Mouse (Mus musculus) cerebral cortex, adult 2 months (tissue): ENCODE data around the gene Tpd52l2.

Source experiments
- WGBS: fragments of 180-500 bp; shearing (Covaris S2); methylation state at CpG from one replicate; pipeline ENCODE4 v1.1.7; 2018; 5-methylcytosine and 5-hydroxymethylcytosine counted together

Tpd52l2 gene

DNA sequence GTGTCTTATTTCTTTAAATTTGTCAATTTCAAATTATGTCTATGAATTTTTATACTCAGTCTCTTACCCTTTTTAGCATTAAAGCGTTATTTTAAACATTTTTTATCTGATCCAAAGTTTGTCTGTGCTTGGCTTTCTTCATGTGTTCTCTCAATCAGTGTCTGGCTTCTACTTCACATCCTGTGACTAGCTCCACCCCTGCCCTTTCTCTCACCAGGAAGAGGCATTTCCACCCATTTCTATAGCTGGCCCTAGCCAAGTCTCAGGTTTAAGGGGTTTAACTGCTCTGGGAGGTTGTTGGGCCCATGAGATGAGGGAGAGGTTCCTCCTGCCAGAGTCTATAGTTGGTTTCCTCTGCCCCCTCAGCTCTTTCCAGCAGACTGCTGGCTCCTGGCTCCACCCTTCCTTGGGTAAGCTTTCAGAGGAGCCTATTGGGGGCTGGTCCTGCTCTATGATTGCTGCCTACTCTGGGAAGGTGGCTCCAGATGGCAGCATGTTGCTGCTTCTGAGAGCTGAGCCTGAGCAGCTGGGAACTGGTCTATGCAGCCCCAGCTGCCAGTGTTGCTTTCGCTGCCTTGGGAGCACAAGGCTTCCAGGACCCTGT lies 40.6 kb downstream of the Tpd52l2 start:
- WGBS, result 33% methylated on average over 2 of the region's 2 CpGs

DNA sequence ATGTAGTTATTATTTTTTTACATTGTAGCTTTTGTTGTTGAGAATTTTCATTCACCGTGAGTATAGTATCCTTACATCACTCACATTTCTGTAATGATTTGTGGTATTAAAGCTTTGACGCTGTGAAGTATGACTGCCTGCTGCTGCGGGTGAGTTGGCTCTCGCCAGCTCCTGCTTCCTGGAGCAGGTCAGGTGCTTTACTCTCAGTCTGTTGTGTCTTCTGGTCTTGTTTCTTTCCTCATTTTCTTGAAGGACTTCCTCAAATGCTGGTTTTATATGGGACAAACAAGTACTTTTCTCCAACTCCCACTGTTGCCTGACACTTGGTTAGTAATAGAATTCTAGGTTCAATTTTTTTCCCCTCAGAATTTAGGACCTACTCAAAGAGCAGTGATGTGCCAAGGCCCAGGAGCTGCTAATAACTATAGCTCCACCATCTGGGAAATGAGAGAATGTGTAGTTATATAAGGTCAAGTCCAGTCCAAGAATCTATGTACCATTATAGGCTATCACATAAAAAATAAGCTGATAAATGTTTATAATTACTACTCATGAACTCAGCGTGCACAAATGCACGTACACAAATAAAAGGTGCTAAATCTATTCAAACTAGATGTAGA lies 44.9 kb downstream of the Tpd52l2 start:
- 68% methylated on average over 6 of the region's 6 CpGs for WGBS

DNA sequence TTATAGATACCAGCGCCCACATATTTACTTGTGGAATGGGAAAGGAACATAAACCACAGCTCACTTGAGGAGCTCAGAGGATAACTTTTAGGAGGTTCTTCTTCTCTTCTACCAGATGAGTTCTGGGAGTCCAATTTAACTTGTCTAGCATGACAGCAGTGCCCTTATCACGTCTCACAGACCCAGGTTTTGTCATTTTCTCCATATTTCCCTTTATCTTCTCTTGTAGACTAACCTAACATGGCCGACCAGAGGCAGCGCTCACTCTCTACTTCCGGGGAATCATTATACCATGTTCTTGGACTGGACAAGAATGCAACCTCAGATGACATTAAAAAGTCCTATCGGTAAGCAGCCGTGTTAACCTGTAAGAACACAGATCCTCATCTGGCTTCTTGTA lies 49.2 kb downstream of the Tpd52l2 start:
- WGBS, result 95% methylated on average over 7 of the region's 7 CpGs

DNA sequence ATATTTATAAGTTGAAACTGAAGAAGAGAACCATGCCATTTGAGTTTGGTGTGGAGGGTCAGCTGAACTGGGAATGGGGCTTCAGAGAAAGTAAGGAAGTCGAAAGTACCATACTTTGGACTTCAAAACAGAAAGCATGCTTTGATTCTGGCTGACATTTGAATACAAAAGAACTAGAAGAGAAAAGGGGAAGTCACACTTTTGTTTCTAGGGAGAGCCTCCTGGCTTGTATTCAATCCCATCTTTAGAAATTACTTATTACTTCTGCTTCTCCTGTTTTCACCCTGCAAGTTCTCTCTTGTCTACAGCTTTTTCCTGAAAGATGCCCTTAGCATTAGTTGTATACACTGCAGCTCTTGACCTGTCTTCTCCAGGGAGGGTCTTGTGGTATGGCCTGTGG lies 51.3 kb downstream of the Tpd52l2 start:
- 60% methylated on average over 1 of the region's 1 CpGs for WGBS

DNA sequence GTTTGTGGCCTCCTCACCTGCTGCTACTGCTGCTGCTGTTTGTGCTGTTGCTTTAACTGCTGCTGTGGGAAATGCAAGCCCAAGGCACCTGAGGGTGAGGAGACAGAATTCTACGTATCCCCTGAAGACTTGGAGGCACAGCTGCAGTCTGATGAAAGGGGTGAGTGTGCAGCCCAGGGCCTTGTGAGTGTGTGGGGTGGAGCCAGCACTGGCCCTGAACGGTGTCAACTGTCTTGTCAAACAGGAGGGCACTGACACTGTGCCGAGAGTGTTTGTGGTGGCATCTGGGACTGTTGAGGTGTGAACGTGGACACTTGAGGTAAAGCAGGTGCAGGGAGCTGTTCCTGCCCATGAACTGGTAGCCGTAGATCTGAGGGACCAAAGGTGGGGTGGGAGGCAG lies 51.7 kb downstream of the Tpd52l2 start:
- 74% methylated on average over 5 of the region's 5 CpGs for WGBS

DNA sequence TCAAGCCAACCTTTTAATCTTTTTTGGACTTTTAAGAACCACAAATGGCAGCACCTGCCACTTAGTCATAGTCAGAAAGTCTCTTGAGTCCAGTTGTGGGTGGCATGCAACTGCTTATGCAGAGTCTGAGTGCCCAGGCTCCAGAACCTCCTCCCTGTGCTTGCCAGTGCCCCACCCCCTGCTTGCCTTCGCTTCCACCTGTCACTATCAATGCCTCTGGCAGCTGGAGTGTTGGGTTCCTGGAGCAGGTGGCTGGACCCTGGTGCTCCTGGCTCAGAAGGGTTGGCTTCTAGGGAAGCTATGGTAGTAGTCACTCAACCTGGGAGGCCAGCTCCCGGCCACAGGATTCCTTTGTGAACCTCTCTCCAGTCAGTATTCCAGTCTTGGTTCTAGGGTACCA lies 53.3 kb downstream of the Tpd52l2 start:
- 89% methylated on average over 2 of the region's 2 CpGs for WGBS

DNA sequence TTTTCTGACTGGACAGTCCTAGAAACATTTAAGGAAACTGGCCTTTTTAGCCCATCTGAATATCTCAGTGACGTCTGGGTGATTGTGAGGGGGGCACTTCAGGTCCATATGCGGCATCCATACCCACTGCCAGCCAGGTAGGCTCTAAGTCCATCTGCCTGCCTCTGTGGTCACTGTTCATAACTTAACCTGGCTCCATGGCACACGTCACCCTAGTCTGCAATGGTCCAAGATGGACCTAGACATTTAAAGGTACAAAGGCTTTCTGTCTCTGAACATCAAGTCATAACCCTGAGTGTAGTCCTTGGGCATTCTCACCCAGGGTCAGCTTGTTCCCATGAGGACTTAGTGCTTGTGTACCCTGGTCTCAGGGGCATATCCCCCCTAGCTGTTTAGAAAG lies 70.4 kb downstream of the Tpd52l2 start:
- 96% methylated on average over 3 of the region's 3 CpGs for WGBS
